Mouse (Mus musculus): ENCODE measurements around the gene Tmem215.

- TF ChIP-seq CTCF (IDR thresholded peaks at IDR 0.05; ENCODE audit: insufficient read depth, low read depth, low read length): no peak
- no peak for TF ChIP-seq POLR2A (IDR thresholded peaks at IDR 0.05; ENCODE audit: insufficient read depth, low read depth, low read length)
Measured at GRCm38 (mm10) chr4:40477963-40478362, 6.0 kb downstream of the Tmem215 start.
